Mouse (Mus musculus) C2C12 (cell line): ENCODE measurements at regions not wholly inside any gene's neighbourhood (a gene's known extent, or its start where the extent isn't known, plus 50 kb on each side); places are given as distances from the start of the nearest gene placed in this dataset.

Experiments
- CEBPB ChIP-seq: IDR thresholded peaks from one replicate; pipeline ENCODE4 v1.6.1; 2011; ENCODE audit warnings: low read depth, mild to moderate bottlenecking, control low read depth, moderate library complexity
- CTCF ChIP-seq: IDR thresholded peaks from one replicate; pipeline ENCODE4 v1.5.1; 2011; ENCODE audit not compliant: control insufficient read depth, insufficient read depth, insufficient read length
- FOSL1 ChIP-seq: IDR thresholded peaks from one replicate; pipeline ENCODE4 v1.8.0; 2011; ENCODE audit warnings: mild to moderate bottlenecking, low read length; ENCODE audit not compliant: poor library complexity, insufficient read depth, severe bottlenecking
- MAX ChIP-seq: IDR thresholded peaks from one replicate; pipeline ENCODE4 v1.6.1; 2011; ENCODE audit warnings: mild to moderate bottlenecking, control low read depth
- MYOG ChIP-seq: IDR thresholded peaks from one replicate; pipeline ENCODE4 v1.6.1; 2011; ENCODE audit not compliant: control insufficient read depth, insufficient read length; ENCODE audit errors: extremely low read depth
- USF1 ChIP-seq: IDR thresholded peaks from one replicate; pipeline ENCODE4 v1.6.1; 2011; ENCODE audit warnings: low read depth, mild to moderate bottlenecking, control low read depth, moderate library complexity

GRCm38 (mm10) chr17:85866581-85866980 is 178.5 kb upstream of the Six2 start:
- TF ChIP-seq USF1 (no peak), CTCF (no peak), FOSL1 (no peak), MAX (no peak), CEBPB (no peak), MYOG (no peak)
